Mouse (Mus musculus) liver, adult 2 months (tissue): ENCODE data around the gene Plekho1.

Experiments
- CTCF ChIP-seq: fragments of 200-500 bp; IDR thresholded peaks from 2 replicates; pipeline ENCODE4 v1.5.1; 2011; ENCODE audit warnings: low read depth, low read length, control low read depth
- POLR2A ChIP-seq: fragments of 200-500 bp; IDR thresholded peaks from 2 replicates; pipeline ENCODE4 v1.6.1; 2011; ENCODE audit warnings: low read length, control low read depth; ENCODE audit not compliant: insufficient read depth; ENCODE audit errors: extremely low read depth

GRCm38 (mm10) chr3:95987386-95988110, 8.3 kb downstream of the Plekho1 start:
- no peak for TF ChIP-seq CTCF
- no peak for TF ChIP-seq POLR2A
